Mouse (Mus musculus): ENCODE results near the gene Hspa4. TPM values are rescaled to one million over a fixed set of nuclear protein-coding genes. Genes with fewer than 3 reads are reported as not detected.

Gene Hspa4
- total RNA-seq, 2 experiments from 2014 or later = 182 to 194 TPM

DNA sequence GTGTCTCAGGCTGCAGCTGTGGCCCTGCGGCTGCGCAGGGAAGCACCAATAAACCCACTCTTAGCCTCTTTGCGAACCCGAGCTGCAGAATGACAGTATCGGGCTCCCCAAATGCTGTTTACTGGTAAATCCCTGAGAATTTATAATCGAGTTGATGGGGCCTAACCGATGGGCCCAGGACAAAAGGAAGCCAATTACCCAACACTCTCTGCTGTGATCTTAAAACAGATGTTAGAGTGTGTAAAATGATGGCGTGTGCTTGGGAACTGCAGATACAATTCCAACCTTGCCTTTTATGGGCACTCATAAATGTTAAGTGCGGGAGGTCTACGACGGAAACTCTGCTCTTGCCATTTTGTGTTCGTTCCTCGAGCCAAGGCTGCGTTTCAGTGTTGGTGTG, 49.5 kb downstream of the Hspa4 start:
- no peak for DNase-seq

DNA sequence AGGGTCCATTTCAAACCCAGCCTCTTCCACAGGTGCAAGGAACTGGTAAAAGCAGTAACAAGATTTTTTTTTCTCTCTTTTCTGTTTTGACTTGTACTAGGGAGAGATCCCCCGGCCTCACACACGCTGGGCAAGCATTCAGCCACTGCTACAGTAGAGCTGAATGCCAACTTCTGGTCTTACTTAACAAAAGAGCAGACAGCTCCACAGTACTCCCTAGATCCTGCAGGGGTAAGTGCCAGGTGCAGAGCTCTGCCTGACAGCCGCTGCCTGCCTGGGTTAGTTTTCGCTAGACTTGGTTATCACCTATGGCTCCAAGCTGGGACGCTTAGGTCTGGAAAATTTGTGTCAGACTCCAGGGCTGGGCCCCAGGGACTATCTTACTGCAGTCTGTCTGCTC, 50.6 kb downstream of the Hspa4 start:
- DNase-seq = no peak

DNA sequence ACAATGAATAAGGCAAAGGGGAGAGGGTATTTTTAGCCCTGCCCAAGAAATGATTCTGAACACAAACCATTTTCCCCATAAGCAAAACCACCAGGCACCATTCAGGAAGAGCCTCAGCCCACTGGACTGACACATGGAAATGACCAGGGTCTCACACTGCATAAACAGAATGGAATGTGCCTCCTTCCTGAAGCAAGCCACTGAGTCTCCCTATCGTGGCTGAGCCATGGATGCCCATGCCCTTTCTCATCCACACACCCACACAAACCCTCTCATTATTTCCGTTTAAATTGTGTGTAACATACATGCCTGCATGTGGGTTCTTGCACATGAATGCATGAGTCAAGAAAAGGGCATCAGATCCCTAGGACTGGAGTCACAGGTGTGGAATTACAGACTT, 54.7 kb downstream of the Hspa4 start:
- no peak for DNase-seq

DNA sequence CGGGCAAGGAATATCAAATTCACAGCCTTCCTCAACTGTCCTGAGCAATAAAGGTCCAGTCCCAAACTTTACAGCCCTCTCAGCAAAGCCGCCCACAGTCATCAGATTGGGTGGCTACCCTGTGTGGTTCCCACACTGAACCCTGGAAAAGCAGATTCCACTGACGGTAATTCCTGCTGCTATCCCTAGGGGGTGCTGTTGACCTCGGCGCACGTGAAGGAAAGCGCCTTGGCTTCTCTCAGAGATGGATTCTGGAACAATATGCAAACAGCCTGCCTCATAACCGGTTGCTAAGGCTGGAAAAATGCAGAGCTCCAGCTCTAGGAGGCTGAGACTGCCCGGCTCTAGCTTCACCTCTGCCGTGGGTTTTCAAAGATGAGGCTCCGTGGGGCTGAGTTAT, 57.1 kb downstream of the Hspa4 start:
- DNase-seq = no peak

DNA sequence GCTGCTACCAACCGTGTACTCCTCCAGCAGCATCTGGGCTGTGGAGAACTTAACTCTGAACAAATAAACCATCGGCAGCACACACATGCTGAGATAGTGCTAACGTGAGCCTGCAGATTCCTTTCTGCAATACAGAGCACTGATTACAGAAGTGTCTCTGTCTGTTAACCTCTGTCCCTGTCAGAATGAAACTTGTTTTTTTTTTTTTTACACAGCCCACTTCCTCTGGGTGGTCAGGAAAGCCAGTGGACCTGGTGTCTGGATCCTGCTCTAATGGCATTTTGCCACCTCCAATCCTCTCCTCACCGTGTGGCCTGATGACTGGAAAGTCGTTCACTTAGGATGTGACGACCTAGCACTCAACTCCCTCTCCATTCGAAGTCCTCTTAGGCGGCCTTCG, 66.7 kb downstream of the Hspa4 start:
- no peak for DNase-seq

DNA sequence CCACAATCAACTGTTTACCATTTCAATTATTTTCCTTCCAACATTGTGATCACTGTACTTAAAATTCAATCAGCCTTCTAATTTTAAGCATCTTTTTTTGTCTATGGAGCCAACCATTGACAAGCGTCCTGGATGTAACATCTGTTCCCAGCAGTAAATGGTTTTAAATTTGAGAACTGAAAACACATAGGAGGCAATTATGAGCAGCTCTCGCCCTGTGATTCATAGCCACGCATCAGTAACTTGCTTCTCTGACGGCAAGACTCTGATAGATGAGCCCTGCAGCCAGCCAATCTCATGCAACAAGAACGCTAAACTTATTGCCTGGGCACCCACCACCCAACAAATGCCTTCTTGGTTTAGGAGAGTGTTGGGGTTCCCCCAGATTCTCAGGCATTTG, 68.4 kb downstream of the Hspa4 start:
- no peak for DNase-seq

DNA sequence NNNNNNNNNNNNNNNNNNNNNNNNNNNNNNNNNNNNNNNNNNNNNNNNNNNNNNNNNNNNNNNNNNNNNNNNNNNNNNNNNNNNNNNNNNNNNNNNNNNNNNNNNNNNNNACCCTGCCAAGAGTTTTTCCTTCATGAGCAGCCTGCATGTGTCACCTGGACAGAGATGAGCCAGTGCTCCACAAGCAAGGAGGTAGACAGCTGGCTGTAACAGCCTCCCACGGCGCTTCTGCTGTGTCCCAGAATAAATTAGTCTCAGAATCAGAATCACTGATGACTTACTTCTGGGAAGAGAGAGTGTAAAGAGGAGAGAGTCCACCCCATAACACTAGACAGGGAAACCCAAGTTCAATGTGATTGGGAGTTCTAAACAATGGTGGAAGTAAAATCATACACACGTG, 71.2 kb downstream of the Hspa4 start:
- DNase-seq = no peak

DNA sequence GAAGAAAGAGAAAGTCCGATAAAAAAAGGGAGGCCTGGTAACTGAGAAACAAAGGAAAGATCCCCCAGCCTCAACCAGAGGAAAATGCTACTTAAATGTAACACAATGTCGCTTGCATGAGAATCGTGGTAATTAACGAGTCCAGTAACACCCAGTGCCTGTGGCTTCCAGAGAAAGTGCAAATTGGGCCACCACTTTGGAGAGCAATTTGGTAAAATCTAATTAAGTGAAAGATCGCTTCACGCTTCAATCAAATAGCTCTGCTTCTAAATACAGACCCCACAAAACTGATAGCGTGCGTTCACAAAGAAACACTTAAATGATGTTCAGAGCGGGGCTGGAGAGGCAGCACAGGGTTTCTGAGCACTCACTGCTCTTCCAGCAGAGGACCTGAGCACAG, 89.4 kb downstream of the Hspa4 start:
- DNase-seq = no peak

Other genes with a start within 250 kb of the Hspa4 start
- 10 to 100 TPM in 1 of 2 experiments, 1 to 10 TPM in 1; 9.6 to 10.7 TPM for gene Zcchc10, start 24.2 kb upstream of the Hspa4 start, total RNA-seq (2021)
- gene Aff4, start 50.4 kb upstream of the Hspa4 start, total RNA-seq (2021) = 100 to 1,000 TPM; 228 to 265 TPM
- gene Leap2, start 122.7 kb upstream of the Hspa4 start, total RNA-seq (2021) = not detected
- gene Uqcrq, start 130.4 kb upstream of the Hspa4 start, total RNA-seq (2021) = 100 to 1,000 TPM; 411 to 419 TPM
- gene Gdf9, start 130.6 kb upstream of the Hspa4 start, total RNA-seq (2021) = 1 to 10 TPM in 1 of 2 experiments, under 1 TPM in 1; 1.00 to 1.0 TPM
- under 1 TPM; 0.15 to 0.33 TPM for gene Gm10447, start 156.7 kb upstream of the Hspa4 start, total RNA-seq (2021)
- 1 to 10 TPM; 3.5 to 4.4 TPM for gene Shroom1, start 156.7 kb upstream of the Hspa4 start, total RNA-seq (2021)
- gene Gm9837, start 170.0 kb upstream of the Hspa4 start, total RNA-seq (2021) = under 1 TPM in 1 of 2 experiments, not detected in 1; 0.56 TPM
- 1 to 10 TPM; 2.3 TPM for gene Gm9945, start 179.7 kb upstream of the Hspa4 start, total RNA-seq (2021)
- gene Sowaha, start 179.8 kb upstream of the Hspa4 start, total RNA-seq (2021) = 100 to 1,000 TPM; 140 to 143 TPM
- gene Sept8, start 218.8 kb upstream of the Hspa4 start, total RNA-seq (2021) = 100 to 1,000 TPM; 256 to 257 TPM

All from layer of hippocampus, postnatal 36 days (tissue).